ENCODE assay signal across 31 mouse cellular contexts in genomic region chr14:31260932-31261331, GRCm38 (mm10). TPM values are rescaled to one million over a fixed set of nuclear protein-coding genes. Genes with fewer than 3 reads are reported as not detected.
DNase-seq lines count a peak whose midpoint lies in the region; ATAC-seq and TF ChIP-seq lines count a peak whose summit lies in the region.
"Had no signal": no experiment of that assay in that cellular context is flagged by ENCODE, and none has a peak within 500 bp of the region (broad histone marks: within the 10 kb centered on the region; RNA-seq: fewer than 3 reads in every experiment).

No protein-coding gene starts in this region.

- peak overlapping the region; percentile 63 for H3K9ac ChIP-seq in liver, embryonic 14.5 days (replicated peaks)
- H3K9ac ChIP-seq: embryonic facial prominence, embryonic 12.5 days; forebrain, postnatal 0 days; heart, embryonic 15.5 days; hindbrain, embryonic 12.5 days; limb, embryonic 12.5 days; midbrain, embryonic 13.5 days; neural tube, embryonic 13.5 days had no signal

- ATAC-seq in liver, embryonic 14.5 days (ENCODE audit: insufficient read depth), result peak; percentile 72
- ATAC-seq: forebrain, postnatal 0 days; hindbrain, postnatal 0 days; intestine, postnatal 0 days; midbrain, embryonic 13.5 days had no signal

- WGBS in bone marrow, adult 2 months, result 83% methylated on average over 9 of the region's 9 CpGs
- 47% methylated on average over 9 of the region's 9 CpGs for WGBS in liver, embryonic 14.5 days (ENCODE audit: insufficient replicate concordance)

- peak; percentile 69 for TF ChIP-seq EP300 in liver, embryonic 14.5 days (IDR thresholded peaks at IDR 0.05; ENCODE audit: low read depth)

- H3K4me3 ChIP-seq in gastrocnemius, adult 2 months, result no peak overlapping the region
- no peak overlapping the region for H3K4me3 ChIP-seq in bone marrow, adult 2 months (replicated peaks; ENCODE audit: control insufficient read depth, low read depth, low read length)
- peak overlapping the region; percentile 53 for H3K4me3 ChIP-seq in erythroblast, embryonic 14.5 days (replicated peaks)
- H3K4me3 ChIP-seq in liver, embryonic 14.5 days (ENCODE audit: insufficient read depth in 1 of 2, low read depth in 2 of 2, low read length in 2 of 2), result peak overlapping the region; percentile 3 to 44; a peak in 3 of 4 replicates
- H3K4me3 ChIP-seq: embryonic facial prominence, embryonic 12.5 days; heart, embryonic 10.5 days; heart, embryonic 15.5 days; hindbrain, embryonic 12.5 days; limb, embryonic 12.5 days; midbrain, embryonic 13.5 days; neural tube, embryonic 13.5 days had no signal

- H3K27ac ChIP-seq in gastrocnemius, adult 2 months, result no peak overlapping the region
- H3K27ac ChIP-seq in bone marrow, adult 2 months (ENCODE audit: control insufficient read depth, insufficient read depth, low read depth, low read length, poor library complexity), result peak overlapping the region; percentile 21; the same call in 1 of the 2 replicates
- peak overlapping the region; percentile 97 for H3K27ac ChIP-seq in liver, embryonic 14.5 days
- H3K27ac ChIP-seq: embryonic facial prominence, embryonic 12.5 days; heart, embryonic 10.5 days; heart, embryonic 15.5 days; hindbrain, embryonic 12.5 days; hindbrain, postnatal 0 days; limb, embryonic 12.5 days; macrophage; midbrain, embryonic 13.5 days; neural tube, embryonic 13.5 days had no signal

- H3K9me3 ChIP-seq in erythroblast, embryonic 14.5 days (ENCODE audit: control insufficient read depth, low read length), result no peaks in the 10 kb centered on the region
- H3K9me3 ChIP-seq in liver, embryonic 14.5 days (ENCODE audit: control insufficient read depth, low read length), result no peaks in the 10 kb centered on the region
- H3K9me3 ChIP-seq: embryonic facial prominence, embryonic 12.5 days; heart, embryonic 10.5 days; heart, embryonic 15.5 days; hindbrain, embryonic 12.5 days; limb, embryonic 12.5 days; midbrain, embryonic 13.5 days; neural tube, embryonic 13.5 days had no signal

- peak overlapping the region; percentile 68 for H3K4me2 ChIP-seq in liver, embryonic 14.5 days (ENCODE audit: low read depth)
- H3K4me2 ChIP-seq: embryonic facial prominence, embryonic 12.5 days; heart, embryonic 15.5 days; hindbrain, embryonic 12.5 days; limb, embryonic 12.5 days; midbrain, embryonic 13.5 days; neural tube, embryonic 13.5 days had no signal

- peaks cover 81% of the 10 kb centered on the region for H3K36me3 ChIP-seq in erythroblast, embryonic 14.5 days (ENCODE audit: control insufficient read depth)
- H3K36me3 ChIP-seq in liver, embryonic 14.5 days (replicated peaks; ENCODE audit: control insufficient read depth, insufficient read depth, low read depth), result peaks cover 39% of the 10 kb centered on the region

- peak; percentile 7 for DNase-seq in gastrocnemius, adult 2 months
- no peak for DNase-seq in gastrocnemius, adult 18-20 months (ENCODE audit: low spot score)
- peak; percentile 45 to 56 (median 45) for DNase-seq in liver, embryonic 14.5 days (ENCODE audit: low read depth in 3 of 3, low spot score in 3 of 3)
- no peak for DNase-seq in spleen, postnatal 14 days (ENCODE audit: low spot score in 2 of 2)
- no peak for DNase-seq in testis, postnatal 14 days (ENCODE audit: low spot score)
- DNase-seq in urinary bladder, postnatal 25 days (ENCODE audit: low spot score), result no peak
- DNase-seq: adrenal gland, postnatal 14 days; cerebellum, adult 8-10 months; embryo, embryonic 11 days; forebrain, postnatal 0 days; gastrocnemius, postnatal 14 days; heart, postnatal 36 days; kidney, adult 9 months; kidney, postnatal 10 days; lung, adult 2 months; lung, postnatal 10 days; right cerebral cortex, postnatal 14 days had no signal

- 0 out of 2 replicates have a peak, but pooled peaks cover 2% of the 10 kb centered on the region for H3K4me1 ChIP-seq in bone marrow, adult 2 months (ENCODE audit: control insufficient read depth, insufficient read depth, low read length)
- H3K4me1 ChIP-seq in erythroblast, embryonic 14.5 days (ENCODE audit: control insufficient read depth), result peaks cover 70% of the 10 kb centered on the region
- peaks cover 27 to 30% of the 10 kb centered on the region in 2 experiments for H3K4me1 ChIP-seq in liver, embryonic 14.5 days (replicated peaks; ENCODE audit: control insufficient read depth in 2 of 2, insufficient read depth in 2 of 2, low read length in 1 of 2)
- H3K4me1 ChIP-seq: embryonic facial prominence, embryonic 12.5 days; heart, embryonic 10.5 days; heart, embryonic 15.5 days; hindbrain, embryonic 12.5 days; limb, embryonic 12.5 days; midbrain, embryonic 13.5 days; neural tube, embryonic 13.5 days had no signal

- TF ChIP-seq CTCF in gastrocnemius, adult 2 months (IDR thresholded peaks at IDR 0.05), result no peak
- TF ChIP-seq CTCF in bone marrow, adult 2 months (IDR thresholded peaks at IDR 0.05; ENCODE audit: control insufficient read depth, insufficient read depth, low read length), result no peak
- TF ChIP-seq CTCF in liver, embryonic 14.5 days (IDR thresholded peaks at IDR 0.05; ENCODE audit: low read depth), result no peak

- H3K27me3 ChIP-seq in erythroblast, embryonic 14.5 days (ENCODE audit: control insufficient read depth), result no peaks in the 10 kb centered on the region
- no peaks in the 10 kb centered on the region for H3K27me3 ChIP-seq in liver, embryonic 14.5 days (ENCODE audit: control insufficient read depth, insufficient read depth, low read length)
- H3K27me3 ChIP-seq: embryonic facial prominence, embryonic 12.5 days; heart, embryonic 15.5 days; hindbrain, embryonic 12.5 days; limb, embryonic 12.5 days; midbrain, embryonic 13.5 days; neural tube, embryonic 13.5 days had no signal

- TF ChIP-seq POLR2A in bone marrow, adult 2 months (IDR thresholded peaks at IDR 0.05; ENCODE audit: borderline replicate concordance, control insufficient read depth, low read depth, low read length), result no peak

- intact Hi-C loops in gastrocnemius, adult 2 months (cut with DNase I), result no loop called here

RNA-seq across cellular contexts. Expression of gene Bap1, which starts 9.7 kb away (rescaled TPM):
- 10 to 100 TPM; 46.7 to 48.0 TPM for total RNA-seq in gastrocnemius, adult 2 months (2021)
- 10 to 100 TPM; 40.7 to 46.8 TPM for total RNA-seq in gastrocnemius, adult 18-20 months (2021)
- 15.9 and 26.9 TPM in 2 replicates for polyA plus RNA-seq in bone marrow, adult 2 months (2011; ENCODE audit: insufficient read depth, insufficient read length, low replicate concordance, missing spikeins)
- polyA plus RNA-seq in erythroblast, embryonic 14.5 days (2012), result 6.7 and 6.9 TPM in 2 replicates
- 22.1 and 24.4 TPM in 2 replicates for polyA plus RNA-seq in liver, embryonic 14.5 days (2012; rRNA removed)
- polyA plus RNA-seq in liver, embryonic 14.5 days (2014; fragmentation: Nextera tagmentation; extraction: Ambion mirVana), result 28.0 and 30.6 TPM in 2 replicates

RNA-seq across cellular contexts. Expression of gene Phf7, which starts 9.8 kb away (rescaled TPM):
- total RNA-seq in gastrocnemius, adult 2 months (2021), result 1 to 10 TPM; 7.3 to 8.9 TPM
- 10 to 100 TPM in 1 of 2 experiments, 1 to 10 TPM in 1; 9.2 to 10.8 TPM for total RNA-seq in gastrocnemius, adult 18-20 months (2021)
- polyA plus RNA-seq in bone marrow, adult 2 months (2011; ENCODE audit: insufficient read depth, insufficient read length, low replicate concordance, missing spikeins), result 4.5 and 9.9 TPM in 2 replicates
- polyA plus RNA-seq in erythroblast, embryonic 14.5 days (2012), result 0.21 and 0.27 TPM in 2 replicates
- polyA plus RNA-seq in liver, embryonic 14.5 days (2012; rRNA removed), result 2.1 and 3.1 TPM in 2 replicates
- polyA plus RNA-seq in liver, embryonic 14.5 days (2014; fragmentation: Nextera tagmentation; extraction: Ambion mirVana), result 6.0 and 7.5 TPM in 2 replicates

RNA-seq across cellular contexts. Expression of gene Sema3g, which starts 43.3 kb away (rescaled TPM):
- 1 to 10 TPM; 7.0 to 8.3 TPM for total RNA-seq in gastrocnemius, adult 2 months (2021)
- 1 to 10 TPM; 5.8 to 7.0 TPM for total RNA-seq in gastrocnemius, adult 18-20 months (2021)
- 1.1 and 2.7 TPM in 2 replicates for polyA plus RNA-seq in bone marrow, adult 2 months (2011; ENCODE audit: insufficient read depth, insufficient read length, low replicate concordance, missing spikeins)
- not detected in 2 replicates for polyA plus RNA-seq in erythroblast, embryonic 14.5 days (2012)
- 0.06 and 0.15 TPM in 2 replicates for polyA plus RNA-seq in liver, embryonic 14.5 days (2012; rRNA removed)
- 0.05 TPM in 1 of 2 replicates, not detected in the other for polyA plus RNA-seq in liver, embryonic 14.5 days (2014; fragmentation: Nextera tagmentation; extraction: Ambion mirVana)
- total RNA-seq: granulocyte monocyte progenitor cell, adult 5-6 weeks; megakaryocyte-erythroid progenitor cell, adult 5-6 weeks had no signal
- polyA plus RNA-seq: macrophage had no signal

RNA-seq across cellular contexts. Expression of gene Nisch, which starts 44.2 kb away (rescaled TPM):
- 10 to 100 TPM; 60.8 to 70.3 TPM for total RNA-seq in gastrocnemius, adult 2 months (2021)
- total RNA-seq in gastrocnemius, adult 18-20 months (2021), result 10 to 100 TPM; 52.3 to 59.6 TPM
- 102 and 233 TPM in 2 replicates for polyA plus RNA-seq in bone marrow, adult 2 months (2011; ENCODE audit: insufficient read depth, insufficient read length, low replicate concordance, missing spikeins)
- polyA plus RNA-seq in erythroblast, embryonic 14.5 days (2012), result 8.6 and 10.6 TPM in 2 replicates
- 71.1 and 73.9 TPM in 2 replicates for polyA plus RNA-seq in liver, embryonic 14.5 days (2012; rRNA removed)
- 50.3 and 61.1 TPM in 2 replicates for polyA plus RNA-seq in liver, embryonic 14.5 days (2014; fragmentation: Nextera tagmentation; extraction: Ambion mirVana)

RNA-seq across cellular contexts. Expression of gene Tnnc1, which starts 52.8 kb away (rescaled TPM):
- 1,000 to 10,000 TPM in 1 of 2 experiments, 100 to 1,000 TPM in 1; 386 to 1,185 TPM for total RNA-seq in gastrocnemius, adult 2 months (2021)
- total RNA-seq in gastrocnemius, adult 18-20 months (2021), result 100 to 1,000 TPM; 566 to 705 TPM
- 4.2 TPM in 1 of 2 replicates, not detected in the other for polyA plus RNA-seq in bone marrow, adult 2 months (2011; ENCODE audit: insufficient read depth, insufficient read length, low replicate concordance, missing spikeins)
- 0.14 and 0.18 TPM in 2 replicates for polyA plus RNA-seq in erythroblast, embryonic 14.5 days (2012)
- polyA plus RNA-seq in liver, embryonic 14.5 days (2012; rRNA removed), result 18.2 and 22.2 TPM in 2 replicates
- 37.5 and 41.2 TPM in 2 replicates for polyA plus RNA-seq in liver, embryonic 14.5 days (2014; fragmentation: Nextera tagmentation; extraction: Ambion mirVana)

Comparison
In these comparisons a context has a peak if more than half of its experiments do, and no peak if none do; other contexts are left out.
1. DNase-seq: peak in gastrocnemius, adult 2 months (single experiment) and liver, embryonic 14.5 days (3 of 3); none in gastrocnemius, adult 18-20 months (single experiment), spleen, postnatal 14 days (0 of 2), testis, postnatal 14 days (single experiment) and urinary bladder, postnatal 25 days (single experiment).
2. H3K4me3 ChIP-seq: peak in erythroblast, embryonic 14.5 days (single experiment) and liver, embryonic 14.5 days (2 of 2); none in gastrocnemius, adult 2 months (single experiment) and bone marrow, adult 2 months (single experiment).